Mouse (Mus musculus) limb, embryonic 11.5 days (tissue): ENCODE measurements around the gene Gm28230. TPM values are rescaled to one million over a fixed set of nuclear protein-coding genes. Genes with fewer than 3 reads are reported as not detected.

Experiments used
- ATAC-seq: fragments of 200-750 bp; cut with Nextera tagmentation; 2 replicates; pipeline ENCODE4 v1.8.0; 2017; ENCODE audit warnings: low read depth; ENCODE audit not compliant: insufficient number of reproducible peaks, low FRiP score, low TSS enrichment
- DNase-seq: peaks from one replicate; pipeline ENCODE4 v3.0.0-alpha.2; 2015; ENCODE audit warnings: low spot score
- H3K27ac ChIP-seq: fragments of 300-500 bp; sonication (generic); replicated peaks from 2 replicates; pipeline ENCODE4 v1.5.1; 2014; ENCODE audit warnings: low read depth, mild to moderate bottlenecking, low read length
- H3K27me3 ChIP-seq: fragments of 300-500 bp; sonication (generic); 2 replicates; pipeline ENCODE4 v1.6.1; 2014; ENCODE audit warnings: mild to moderate bottlenecking, low read length, mixed read lengths; ENCODE audit not compliant: control insufficient read depth, insufficient read depth
- H3K36me3 ChIP-seq: fragments of 300-500 bp; sonication (generic); 2 replicates; pipeline ENCODE4 v1.6.1; 2014; ENCODE audit warnings: mild to moderate bottlenecking, low read length, moderate library complexity, mixed read lengths; ENCODE audit not compliant: control insufficient read depth, insufficient read depth
- H3K4me1 ChIP-seq: fragments of 300-500 bp; sonication (generic); 2 replicates; pipeline ENCODE4 v1.6.1; 2014; ENCODE audit warnings: low read length, mixed read lengths; ENCODE audit not compliant: control insufficient read depth, insufficient read depth
- H3K4me2 ChIP-seq: fragments of 300-500 bp; sonication (generic); 2 replicates; pipeline ENCODE4 v1.6.1; 2014; ENCODE audit warnings: low read depth, mild to moderate bottlenecking, moderate library complexity; ENCODE audit not compliant: severe bottlenecking
- H3K4me3 ChIP-seq: fragments of 300-500 bp; sonication (generic); 2 replicates; pipeline ENCODE4 v1.5.1; 2014; ENCODE audit warnings: low read depth, low read length
- H3K9ac ChIP-seq: fragments of 300-500 bp; sonication (generic); 2 replicates; pipeline ENCODE4 v1.6.1; 2014; ENCODE audit warnings: mild to moderate bottlenecking, low read length
- H3K9me3 ChIP-seq: fragments of 300-500 bp; sonication (generic); 2 replicates; pipeline ENCODE4 v1.6.1; 2016; ENCODE audit warnings: low read length; ENCODE audit not compliant: control insufficient read depth
- WGBS: fragments of 180-500 bp; shearing (Covaris S2); extraction: QIAGEN DNeasy Blood & Tissue Kit; methylation state at CpG from one replicate; pipeline ENCODE4 v1.1.7; 2014; 5-methylcytosine and 5-hydroxymethylcytosine counted together
- polyA plus RNA-seq: library from polyadenylated mRNA; unstranded; fragments of >200 nt; fragmentation: Nextera tagmentation; extraction: Ambion mirVana; gene quantifications from 2 replicates; pipeline ENCODE4 v1.2.1, GENCODE M21; 2014

Gm28230 gene
- polyA plus RNA-seq, 1 experiment from 2014 or later = 0.45 TPM

GRCm38 (mm10) chr2:74749337-74750121, 23.0 kb downstream of the Gm28230 start:
- H3K9me3 ChIP-seq = no peaks in the 10 kb centered on the region
- WGBS = under 1% methylated on average over 47 of the region's 47 CpGs
- no peaks in the 10 kb centered on the region for H3K36me3 ChIP-seq
- peaks cover 69% of the 10 kb centered on the region for H3K27me3 ChIP-seq
- H3K4me3 ChIP-seq = peak overlapping the region; percentile 35
- peak overlapping the region; percentile 33; the same call in 1 of the 2 replicates for H3K27ac ChIP-seq
- peaks cover 24% of the 10 kb centered on the region for H3K4me1 ChIP-seq
- H3K9ac ChIP-seq = peak overlapping the region; percentile 51
- ATAC-seq (peak; percentile 24), DNase-seq (peak; percentile 85)
- peak overlapping the region; percentile 84 for H3K4me2 ChIP-seq

- no peaks in the 10 kb centered on the region for H3K9me3 ChIP-seq
- ATAC-seq (no peak), DNase-seq (no peak)
- no peaks in the 10 kb centered on the region for H3K36me3 ChIP-seq
- H3K4me3 ChIP-seq = no peak overlapping the region
- WGBS = 51% methylated on average over 5 of the region's 5 CpGs
- no peak overlapping the region for H3K27ac ChIP-seq
- H3K4me2 ChIP-seq = no peak overlapping the region
- no peak overlapping the region for H3K9ac ChIP-seq
- H3K4me1 ChIP-seq = peaks cover 24% of the 10 kb centered on the region
- peaks cover 56% of the 10 kb centered on the region for H3K27me3 ChIP-seq
These were observed 24.3 kb downstream of the Gm28230 start for GRCm38 (mm10) chr2:74750731-74751250.

- peaks cover 46% of the 10 kb centered on the region for H3K27me3 ChIP-seq
These were observed 25.3 kb downstream of the Gm28230 start for GRCm38 (mm10) chr2:74751861-74752260.

GRCm38 (mm10) chr2:74752431-74753174, 26.1 kb downstream of the Gm28230 start:
- Histone ChIP-seq H3K9me3 (no peaks in the 10 kb centered on the region), H3K27me3 (peaks cover 38% of the 10 kb centered on the region), H3K4me1 (peaks cover 16% of the 10 kb centered on the region; the same call in 1 of the 2 replicates), H3K4me3 (peak overlapping the region; percentile 35), H3K27ac (no peak overlapping the region), H3K4me2 (peak overlapping the region; percentile 75), H3K9ac (peak overlapping the region; percentile 74), H3K36me3 (no peaks in the 10 kb centered on the region)
- 2% methylated on average over 45 of the region's 45 CpGs for WGBS
- ATAC-seq (peak; percentile 67; the same call in 1 of the 2 replicates), DNase-seq (peak; percentile 71)

More at GRCm38 (mm10) chr2:74751861-74752260, 25.3 kb downstream of the Gm28230 start:
- WGBS = 100% methylated on average over 1 of the region's 1 CpGs
- Histone ChIP-seq H3K4me1 (peaks cover 18% of the 10 kb centered on the region), H3K36me3 (no peaks in the 10 kb centered on the region), H3K9me3 (no peaks in the 10 kb centered on the region), H3K4me2 (no peak overlapping the region), H3K27ac (no peak overlapping the region), H3K9ac (no peak overlapping the region), H3K4me3 (no peak overlapping the region)
- ATAC-seq (no peak), DNase-seq (no peak)

- no peak overlapping the region for H3K27ac ChIP-seq
- peak; percentile 64 for ATAC-seq
These were observed 26.6 kb downstream of the Gm28230 start for GRCm38 (mm10) chr2:74753175-74753523.

GRCm38 (mm10) chr2:74753711-74754110, 27.2 kb downstream of the Gm28230 start:
- Histone ChIP-seq H3K27me3 (peaks cover 32% of the 10 kb centered on the region), H3K4me2 (no peak overlapping the region), H3K9me3 (no peaks in the 10 kb centered on the region), H3K36me3 (no peaks in the 10 kb centered on the region), H3K9ac (no peak overlapping the region), H3K4me3 (no peak overlapping the region), H3K4me1 (peaks cover 16% of the 10 kb centered on the region; the same call in 1 of the 2 replicates), H3K27ac (no peak overlapping the region)
- DNase-seq (no peak), ATAC-seq (no peak)
- WGBS = 27% methylated on average over 5 of the region's 5 CpGs

More at GRCm38 (mm10) chr2:74753175-74753523, 26.6 kb downstream of the Gm28230 start:
- peaks cover 16% of the 10 kb centered on the region; the same call in 1 of the 2 replicates for H3K4me1 ChIP-seq
- DNase-seq = no peak
- H3K9ac ChIP-seq = peak overlapping the region; percentile 74
- H3K36me3 ChIP-seq = no peaks in the 10 kb centered on the region
- under 1% methylated on average over 25 of the region's 25 CpGs for WGBS
- H3K9me3 ChIP-seq = no peaks in the 10 kb centered on the region
- peaks cover 36% of the 10 kb centered on the region for H3K27me3 ChIP-seq
- peak overlapping the region; percentile 35 for H3K4me3 ChIP-seq
- peak overlapping the region; percentile 75 for H3K4me2 ChIP-seq

- ATAC-seq (no peak), DNase-seq (no peak)
- Histone ChIP-seq H3K9me3 (no peaks in the 10 kb centered on the region), H3K4me2 (no peak overlapping the region), H3K4me1 (peaks cover 20% of the 10 kb centered on the region), H3K36me3 (no peaks in the 10 kb centered on the region), H3K9ac (no peak overlapping the region), H3K27ac (no peak overlapping the region), H3K27me3 (peaks cover 33% of the 10 kb centered on the region), H3K4me3 (no peak overlapping the region)
- 0% methylated on average over 1 of the region's 1 CpGs for WGBS
These were observed 33.6 kb downstream of the Gm28230 start for GRCm38 (mm10) chr2:74760146-74760545.

GRCm38 (mm10) chr2:74761941-74762340, 35.4 kb downstream of the Gm28230 start:
- Histone ChIP-seq H3K9ac (no peak overlapping the region), H3K4me3 (peak overlapping the region; percentile 51), H3K9me3 (no peaks in the 10 kb centered on the region), H3K36me3 (no peaks in the 10 kb centered on the region), H3K4me1 (peaks cover 20% of the 10 kb centered on the region), H3K27me3 (peaks cover 33% of the 10 kb centered on the region), H3K4me2 (peak overlapping the region; percentile 95), H3K27ac (no peak overlapping the region)
- WGBS = 2% methylated on average over 13 of the region's 13 CpGs
- DNase-seq = no peak
- ATAC-seq = no peak
